Mouse (Mus musculus) MEL (cell line): ENCODE data around the gene Lsp1. TPM values are rescaled to one million over a fixed set of nuclear protein-coding genes. Genes with fewer than 3 reads are reported as not detected.

Experiments
- DNase-seq: peaks from one replicate; pipeline ENCODE4 v3.0.0; 2011; ENCODE audit warnings: low read depth, low spot score
- H3K27ac ChIP-seq: 2 replicates; pipeline ENCODE4 v1.5.1; 2012; ENCODE audit warnings: low read depth, mild to moderate bottlenecking, control low read depth, low read length, moderate library complexity; ENCODE audit not compliant: control insufficient read depth
- H3K27me3 ChIP-seq, 2 experiments: fragments of 150-350 bp in 1 of 2; sonication (generic) in 1 of 2; 2 replicates each; pipeline ENCODE4 v1.6.1; 2012; ENCODE audit warnings: low read length in 2 of 2, mild to moderate bottlenecking in 2 of 2, improper control_type of control experiment in 1 of 2, moderate library complexity in 1 of 2; ENCODE audit not compliant: insufficient read depth in 2 of 2, control insufficient read depth in 1 of 2
- H3K36me3 ChIP-seq, 2 experiments: 2 replicates each; pipeline ENCODE4 v1.6.1; 2012 to 2014; ENCODE audit warnings: low read length in 2 of 2, improper control_type of control experiment in 1 of 2, inconsistent platforms in 1 of 2, mild to moderate bottlenecking in 1 of 2; ENCODE audit not compliant: insufficient read depth in 2 of 2, control insufficient read depth in 1 of 2
- H3K4me1 ChIP-seq, 2 experiments: fragments of 150-350 bp in 1 of 2; sonication (generic) in 1 of 2; 2 replicates each; pipeline ENCODE4 v1.6.1; 2012; ENCODE audit warnings: low read length in 2 of 2, improper control_type of control experiment in 1 of 2, mild to moderate bottlenecking in 1 of 2; ENCODE audit not compliant: insufficient read depth in 2 of 2, control insufficient read depth in 1 of 2
- H3K4me3 ChIP-seq, 2 experiments: fragments of 150-350 bp in 1 of 2; sonication (generic) in 1 of 2; 2 replicates each; pipeline ENCODE4 v1.5.1; 2012; ENCODE audit warnings: low read depth in 2 of 2, low read length in 2 of 2, mild to moderate bottlenecking in 2 of 2, moderate library complexity in 2 of 2, control low read depth in 1 of 2, improper control_type of control experiment in 1 of 2; ENCODE audit not compliant: control insufficient read depth in 1 of 2, insufficient read depth in 1 of 2
- H3K79me2 ChIP-seq: 2 replicates; pipeline ENCODE4 v1.6.1; 2012; ENCODE audit warnings: mild to moderate bottlenecking, low read length, moderate library complexity; ENCODE audit not compliant: control insufficient read depth, poor library complexity, insufficient read depth
- H3K9ac ChIP-seq: 2 replicates; pipeline ENCODE4 v1.6.1; 2012; ENCODE audit warnings: low read depth, mild to moderate bottlenecking, control low read depth, low read length, moderate library complexity; ENCODE audit not compliant: control insufficient read depth, poor library complexity, severe bottlenecking
- H3K9me3 ChIP-seq: fragments of 150-350 bp; sonication (generic); replicated peaks from 2 replicates; pipeline ENCODE4 v1.6.1; 2012; ENCODE audit warnings: mild to moderate bottlenecking, low read length, improper control_type of control experiment, moderate library complexity; ENCODE audit not compliant: insufficient read depth
- BHLHE40 ChIP-seq: IDR thresholded peaks from 2 replicates; pipeline ENCODE4 v1.6.1; 2012; ENCODE audit warnings: low read depth, mild to moderate bottlenecking, inconsistent platforms, low read length, improper control_type of control experiment, borderline replicate concordance
- CTCF ChIP-seq, 3 experiments: IDR thresholded peaks in 2 of 3; conservative IDR thresholded peaks in 1 of 3; 2 replicates each; pipeline ENCODE4 v1.5.1; 2011 to 2012; ENCODE audit warnings: low read length in 3 of 3, low read depth in 2 of 3, mild to moderate bottlenecking in 2 of 3, improper control_type of control experiment in 1 of 3, inconsistent platforms in 1 of 3, mixed read lengths in 1 of 3, moderate library complexity in 1 of 3; ENCODE audit not compliant: control insufficient read depth in 1 of 3, insufficient read depth in 1 of 3, poor library complexity in 1 of 3, severe bottlenecking in 1 of 3
- E2F4 ChIP-seq: IDR thresholded peaks from 2 replicates; pipeline ENCODE4 v1.6.1; 2011; ENCODE audit warnings: low read depth, low read length, improper control_type of control experiment, borderline replicate concordance
- ETS1 ChIP-seq: IDR thresholded peaks from 2 replicates; pipeline ENCODE4 v1.6.1; 2012; ENCODE audit warnings: low read depth, mild to moderate bottlenecking, inconsistent platforms, low read length, improper control_type of control experiment, moderate library complexity
- GABPA ChIP-seq: IDR thresholded peaks from 2 replicates; pipeline ENCODE4 v1.6.1; 2012; ENCODE audit warnings: low read depth, mild to moderate bottlenecking, inconsistent platforms, low read length, improper control_type of control experiment, moderate library complexity
- MAZ ChIP-seq: IDR thresholded peaks from 2 replicates; pipeline ENCODE4 v1.6.1; 2012; ENCODE audit warnings: low read depth, mild to moderate bottlenecking, inconsistent platforms, low read length, improper control_type of control experiment
- MEF2A ChIP-seq: IDR thresholded peaks from 2 replicates; pipeline ENCODE4 v1.6.1; 2014; ENCODE audit warnings: low read depth, mild to moderate bottlenecking, inconsistent platforms, low read length, improper control_type of control experiment; ENCODE audit not compliant: poor library complexity, insufficient replicate concordance, severe bottlenecking; ENCODE audit errors: extremely low read depth
- MXI1 ChIP-seq: IDR thresholded peaks from 2 replicates; pipeline ENCODE4 v1.6.1; 2011; ENCODE audit warnings: mild to moderate bottlenecking, low read depth, low read length, improper control_type of control experiment
- MYB ChIP-seq: IDR thresholded peaks from 2 replicates; pipeline ENCODE4 v1.6.1; 2011; ENCODE audit warnings: mild to moderate bottlenecking, low read depth, low read length, improper control_type of control experiment
- MYC ChIP-seq: IDR thresholded peaks from 2 replicates; pipeline ENCODE4 v1.6.1; 2011; ENCODE audit warnings: low read depth, mild to moderate bottlenecking, low read length, improper control_type of control experiment, moderate library complexity
- POLR2A ChIP-seq, 2 experiments: IDR thresholded peaks; 2 replicates each; pipeline ENCODE4 v1.6.1; 2011 to 2012; ENCODE audit warnings: low read length in 2 of 2, mild to moderate bottlenecking in 2 of 2, control low read depth in 1 of 2, improper control_type of control experiment in 1 of 2, low read depth in 1 of 2, moderate library complexity in 1 of 2; ENCODE audit not compliant: control insufficient read depth in 1 of 2, insufficient read depth in 1 of 2, poor library complexity in 1 of 2
- RAD21 ChIP-seq: IDR thresholded peaks from 2 replicates; pipeline ENCODE4 v1.6.1; 2011; ENCODE audit warnings: mild to moderate bottlenecking, low read depth, low read length, improper control_type of control experiment
- RCOR1 ChIP-seq: IDR thresholded peaks from 2 replicates; pipeline ENCODE4 v1.6.1; 2012; ENCODE audit warnings: low read depth, mild to moderate bottlenecking, inconsistent platforms, low read length, improper control_type of control experiment
- SIN3A ChIP-seq: IDR thresholded peaks from 2 replicates; pipeline ENCODE4 v1.6.1; 2012; ENCODE audit warnings: low read length, improper control_type of control experiment, inconsistent platforms
- SMC3 ChIP-seq: IDR thresholded peaks from 2 replicates; pipeline ENCODE4 v1.6.1; 2011; ENCODE audit warnings: low read depth, low read length, improper control_type of control experiment
- TAL1 ChIP-seq: IDR thresholded peaks from 2 replicates; pipeline ENCODE4 v1.6.1; 2012; ENCODE audit warnings: mild to moderate bottlenecking, inconsistent platforms, low read length, moderate library complexity, mixed read lengths
- TCF12 ChIP-seq: IDR thresholded peaks from 2 replicates; pipeline ENCODE4 v1.6.1; 2014; ENCODE audit warnings: low read depth, mild to moderate bottlenecking, inconsistent platforms, low read length, improper control_type of control experiment, moderate library complexity
- USF2 ChIP-seq, 2 experiments: IDR thresholded peaks; 2 replicates each; pipeline ENCODE4 v1.6.1; 2011 to 2012; ENCODE audit warnings: improper control_type of control experiment in 2 of 2, low read length in 2 of 2, borderline replicate concordance in 1 of 2, inconsistent platforms in 1 of 2, low read depth in 1 of 2, mild to moderate bottlenecking in 1 of 2; ENCODE audit not compliant: insufficient read depth in 1 of 2
- ZC3H11A ChIP-seq: IDR thresholded peaks from 2 replicates; pipeline ENCODE4 v1.6.1; 2012; ENCODE audit warnings: low read depth, mild to moderate bottlenecking, inconsistent platforms, low read length, improper control_type of control experiment
- ZMIZ1 ChIP-seq: IDR thresholded peaks from 2 replicates; pipeline ENCODE4 v1.6.1; 2012; ENCODE audit warnings: low read depth, mild to moderate bottlenecking, inconsistent platforms, low read length, improper control_type of control experiment, moderate library complexity
- polyA plus RNA-seq, 2 experiments: library from polyadenylated mRNA; stranded (reverse) in 1 of 2; unstranded in 1 of 2; fragments of >175 nt in 1 of 2; fragments of >200 nt in 1 of 2; gene quantifications; 2 replicates each; pipeline versions ENCODE4 v1.2.1 to v1.2.4; 2012; ENCODE audit warnings: low replicate concordance in 2 of 2, low read depth in 1 of 2; ENCODE audit not compliant: insufficient read length in 2 of 2, insufficient read depth in 1 of 2, missing spikeins in 1 of 2
- total RNA-seq: library from RNA; depleted of rRNA; stranded (reverse); fragments of 300-350 nt; gene quantifications from 2 replicates; pipeline ENCODE4 v1.2.3, GENCODE M21; 2012

Gene Lsp1
- total and polyA plus RNA-seq, 3 experiments, result not detected

GRCm38 (mm10) chr7:142533059-142533855 is 72.6 kb downstream of the Lsp1 start (continued):
- TF ChIP-seq GABPA (peak; percentile 30; the same call in 1 of the 2 replicates), MXI1 (peak; percentile 99), ETS1 (peak; percentile 76), CTCF (IDR thresholded peaks at IDR 0.05 in 2 of 3, conservative IDR thresholded peaks at IDR 0.05 in 1 of 3; ENCODE audit: control insufficient read depth in 1 of 3, insufficient read depth in 1 of 3, low read depth in 2 of 3, low read length in 3 of 3, poor library complexity in 1 of 3, severe bottlenecking in 1 of 3) (peak in 2 of 3 experiments; percentile 64 to 89; a peak in 5 of 6 replicates), POLR2A (IDR thresholded peaks at IDR 0.05; ENCODE audit: control insufficient read depth in 1 of 2, insufficient read depth in 1 of 2, low read depth in 1 of 2, low read length in 2 of 2, poor library complexity in 1 of 2) (peak; percentile 34 to 65; a peak in 3 of 4 replicates), MEF2A (no peak), USF2 (IDR thresholded peaks at IDR 0.05; ENCODE audit: borderline replicate concordance in 1 of 2, insufficient read depth in 1 of 2, low read depth in 1 of 2, low read length in 2 of 2) (peak; percentile 35 to 80; a peak in 3 of 4 replicates), TCF12 (0 out of 2 replicates have a peak, but pooled peaks have one; percentile 52), SIN3A (peak; percentile 95), RAD21 (no peak)
- TF ChIP-seq, all 39 proteins: peak for 18

DNA sequence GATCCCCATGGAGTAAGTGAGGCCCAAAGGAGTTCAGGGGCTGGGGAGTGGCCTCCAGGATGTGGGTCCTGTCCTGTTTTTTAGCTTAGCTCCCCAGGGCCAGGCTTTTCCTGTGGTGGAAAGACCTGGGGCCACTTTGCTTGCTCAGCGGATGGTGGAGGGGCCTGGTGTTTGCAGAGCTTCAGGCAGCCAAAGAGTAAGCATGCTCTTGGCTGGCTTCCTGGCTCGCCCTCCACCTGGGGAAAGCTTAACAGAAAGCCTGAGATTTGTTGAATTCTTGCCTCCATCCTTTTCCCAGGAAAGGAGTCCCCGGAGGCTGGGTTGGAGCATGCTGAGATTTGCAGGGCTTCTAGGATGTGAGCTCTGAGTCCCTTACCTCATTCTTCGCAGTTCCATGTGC is 74.5 kb downstream of the Lsp1 start:
- H3K4me1 ChIP-seq, result peaks cover 4 to 7% of the 10 kb centered on the region in 2 experiments; a peak in 3 of 4 replicates
- no peak overlapping the region for H3K27ac ChIP-seq
- H3K9me3 ChIP-seq, result no peaks in the 10 kb centered on the region
- TF ChIP-seq MAZ (no peak), MYB (no peak), RAD21 (no peak), USF2 (IDR thresholded peaks at IDR 0.05; ENCODE audit: borderline replicate concordance in 1 of 2, insufficient read depth in 1 of 2, low read depth in 1 of 2, low read length in 2 of 2) (no peak), RCOR1 (no peak), BHLHE40 (no peak)
- TF ChIP-seq, all 39 proteins: peak for 0
- no peak overlapping the region for H3K9ac ChIP-seq
- H3K36me3 ChIP-seq, result peaks cover 0 to 6% of the 10 kb centered on the region in 2 experiments; a peak in 3 of 4 replicates
- no peak for DNase-seq
- H3K79me2 ChIP-seq, result peaks cover 4% of the 10 kb centered on the region; the same call in 1 of the 2 replicates
- no peak overlapping the region for H3K4me3 ChIP-seq
- H3K27me3 ChIP-seq, result no peaks in the 10 kb centered on the region; a peak in 1 of 4 replicates

GRCm38 (mm10) chr7:142535832-142536231 is 75.2 kb downstream of the Lsp1 start:
- H3K27me3 ChIP-seq, result no peaks in the 10 kb centered on the region; a peak in 1 of 4 replicates
- no peak overlapping the region for H3K9ac ChIP-seq
- peaks cover 4 to 7% of the 10 kb centered on the region in 2 experiments; a peak in 3 of 4 replicates for H3K4me1 ChIP-seq
- DNase-seq, result no peak
- no peak for TF ChIP-seq TAL1
- TF ChIP-seq MYC, result no peak
- TF ChIP-seq E2F4, result no peak
- no peak for TF ChIP-seq ZC3H11A
- TF ChIP-seq SMC3, result no peak
- TF ChIP-seq ZMIZ1, result no peak
- no peak overlapping the region for H3K4me3 ChIP-seq
- no peak overlapping the region for H3K27ac ChIP-seq
- H3K36me3 ChIP-seq, result peaks cover 0 to 6% of the 10 kb centered on the region in 2 experiments; a peak in 3 of 4 replicates
- H3K9me3 ChIP-seq, result no peaks in the 10 kb centered on the region
- H3K79me2 ChIP-seq, result peaks cover 4% of the 10 kb centered on the region; the same call in 1 of the 2 replicates
